Mouse (Mus musculus) thymus, postnatal 14 days (tissue): ENCODE data around the gene Dis3l2.

ENCODE experiments used
- DNase-seq: peaks from one replicate; pipeline ENCODE4 v3.0.0; 2021

Dis3l2 gene

DNA sequence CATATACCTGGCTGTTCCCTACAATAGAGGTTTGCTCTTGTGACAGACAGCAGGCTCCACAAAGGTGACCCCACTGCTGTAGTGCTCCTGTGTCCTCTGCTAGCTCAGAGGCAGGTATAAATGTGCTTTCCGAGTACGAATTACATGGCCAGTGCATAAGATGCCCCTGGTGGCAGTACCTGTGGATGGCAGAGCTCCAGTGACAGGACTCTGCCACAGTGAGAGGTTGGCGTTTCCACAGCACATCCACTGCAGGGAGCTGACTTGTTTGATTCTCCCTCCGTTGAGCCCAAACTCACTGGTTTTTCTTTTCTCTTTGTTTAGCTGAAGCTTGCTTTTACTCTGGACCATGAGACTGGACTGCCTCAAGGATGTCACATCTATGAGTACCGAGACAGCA, 317.1 kb downstream of the Dis3l2 start:
- no peak for DNase-seq

DNA sequence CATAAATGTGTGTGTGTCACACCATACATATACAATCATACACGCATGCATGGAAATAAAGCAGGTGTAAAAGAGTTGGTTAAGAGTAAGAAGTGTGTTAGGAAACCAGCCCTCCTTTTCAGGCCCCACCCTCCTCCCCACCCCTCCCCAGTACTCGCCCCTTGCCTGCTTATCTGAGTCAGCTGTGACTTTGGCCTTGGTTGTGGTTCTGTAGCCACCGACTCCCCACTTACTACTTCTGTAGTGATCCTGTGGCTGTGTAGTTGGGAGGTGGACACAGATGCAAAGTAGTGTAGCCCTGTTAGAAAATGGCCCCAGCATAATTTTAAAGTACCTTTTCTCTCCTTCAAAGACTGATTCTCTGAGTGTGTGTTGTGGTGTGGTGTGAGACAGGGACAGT, 318.0 kb downstream of the Dis3l2 start:
- DNase-seq, result no peak

DNA sequence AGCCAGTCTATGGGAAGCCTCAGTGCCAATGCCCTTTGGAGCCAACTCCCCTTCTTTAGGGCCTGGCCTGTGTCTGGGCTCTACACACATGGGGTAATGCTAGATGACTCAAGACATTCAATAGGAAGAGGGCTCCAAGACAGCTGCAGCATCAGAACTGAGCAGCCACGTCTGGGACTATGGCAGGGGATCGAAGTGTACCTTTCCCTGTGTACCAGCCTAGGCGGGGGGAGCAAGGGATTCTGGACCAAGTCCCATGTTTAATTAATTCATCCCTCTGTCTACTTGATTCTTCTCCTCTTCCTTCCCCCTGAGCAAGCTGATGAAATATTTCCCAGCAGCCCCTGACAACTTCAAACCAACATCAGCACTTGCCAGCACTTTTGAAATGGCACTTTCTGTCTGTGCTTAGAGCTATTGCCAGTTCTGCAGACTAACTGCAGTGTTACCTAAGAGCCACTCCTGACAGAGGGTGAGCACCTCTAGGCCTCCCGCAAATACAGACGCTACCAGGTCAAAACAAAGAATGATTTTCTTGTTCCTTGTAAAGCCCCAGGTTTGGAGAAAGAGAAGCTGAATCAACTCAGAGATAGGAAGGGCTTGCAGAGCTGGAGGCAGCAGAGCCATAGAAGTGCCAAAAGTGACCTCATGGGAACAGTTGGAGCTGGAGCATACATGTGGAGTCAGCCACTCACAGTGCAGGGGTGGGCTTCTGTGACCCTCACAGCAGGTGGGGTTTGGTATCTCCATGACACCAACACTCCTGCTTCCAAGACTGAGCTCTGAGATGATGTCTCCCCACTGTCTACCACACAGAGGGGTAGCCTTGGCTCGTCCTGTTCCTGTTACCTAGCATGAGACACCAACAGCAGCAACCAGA, 319.9 kb downstream of the Dis3l2 start:
- DNase-seq, result no peak

DNA sequence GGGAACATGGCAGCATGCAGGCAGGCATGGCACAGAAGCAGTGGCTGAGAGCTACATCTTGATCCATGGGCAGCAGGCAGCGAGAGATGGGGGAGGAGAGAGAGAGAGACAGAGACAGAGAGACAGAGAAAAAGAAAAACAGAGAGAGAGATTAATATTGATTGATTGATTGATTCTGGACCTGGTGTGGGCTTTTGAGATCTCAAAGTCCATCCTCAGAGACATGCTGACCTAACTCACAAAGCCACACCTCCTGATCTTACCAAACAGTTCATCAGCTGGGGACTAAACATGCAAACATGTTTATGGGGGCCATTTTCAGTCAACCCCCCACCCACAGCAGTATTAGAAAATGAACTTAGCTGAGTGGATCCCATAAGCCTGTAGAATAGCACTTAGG, 321.4 kb downstream of the Dis3l2 start:
- DNase-seq, result no peak

DNA sequence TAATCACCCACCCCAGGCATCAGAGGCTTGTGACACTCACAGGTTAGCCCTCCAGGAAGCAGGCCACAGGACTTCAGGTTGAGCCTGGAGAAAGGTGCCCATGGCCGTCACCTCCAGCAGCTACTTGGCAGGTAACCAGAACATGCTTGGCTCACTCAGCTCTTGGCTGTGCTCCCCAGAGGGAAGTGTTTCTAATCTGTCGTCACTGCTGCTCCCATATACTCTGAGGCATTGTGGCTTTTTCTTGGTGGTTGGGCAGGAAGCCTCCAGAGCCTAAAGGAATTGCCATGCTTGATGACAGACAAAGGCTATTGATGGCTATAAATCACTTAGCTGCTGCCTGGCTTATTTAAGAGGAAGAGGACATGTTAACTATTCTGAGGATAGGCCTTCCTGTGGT, 325.2 kb downstream of the Dis3l2 start:
- DNase-seq, result no peak

DNA sequence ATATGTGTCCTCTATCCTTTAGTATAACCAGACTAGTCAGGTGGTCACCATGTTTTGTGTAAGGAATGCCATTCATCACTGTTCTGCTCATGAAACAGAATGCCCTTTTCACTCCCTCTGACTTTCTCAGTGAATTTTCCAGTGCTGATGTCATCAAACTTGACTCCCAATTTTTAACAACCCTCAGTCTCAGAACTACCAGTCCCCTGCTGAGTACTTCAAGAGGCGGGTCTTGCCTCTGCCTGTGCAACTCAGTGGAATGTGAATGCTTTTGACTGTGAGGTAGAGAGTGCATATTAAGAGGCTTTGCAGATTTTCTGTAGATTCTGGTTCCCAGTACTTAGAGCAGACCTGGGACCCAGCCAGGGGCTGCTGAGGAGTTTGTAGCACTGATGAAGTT, 327.0 kb downstream of the Dis3l2 start:
- DNase-seq, result no peak

DNA sequence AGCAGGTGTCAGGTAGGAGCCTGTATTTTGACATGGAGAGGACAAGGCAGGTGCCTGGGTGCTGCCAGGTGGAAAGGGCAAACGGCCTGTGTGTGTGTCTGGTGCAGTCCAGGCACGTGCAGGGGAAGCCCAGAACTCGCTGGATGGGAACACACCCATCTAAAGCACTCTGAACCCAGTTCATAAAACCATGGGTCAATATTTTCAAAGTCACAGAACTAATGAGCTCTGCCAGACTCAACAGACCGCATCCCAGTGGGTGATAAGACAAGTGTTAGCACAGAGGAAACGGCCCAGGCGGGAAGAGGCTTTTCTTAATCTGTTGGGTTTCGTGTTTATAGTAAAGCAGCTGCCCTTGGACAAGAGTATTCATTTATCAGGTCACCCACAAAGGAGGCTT, 328.9 kb downstream of the Dis3l2 start:
- DNase-seq, result no peak

DNA sequence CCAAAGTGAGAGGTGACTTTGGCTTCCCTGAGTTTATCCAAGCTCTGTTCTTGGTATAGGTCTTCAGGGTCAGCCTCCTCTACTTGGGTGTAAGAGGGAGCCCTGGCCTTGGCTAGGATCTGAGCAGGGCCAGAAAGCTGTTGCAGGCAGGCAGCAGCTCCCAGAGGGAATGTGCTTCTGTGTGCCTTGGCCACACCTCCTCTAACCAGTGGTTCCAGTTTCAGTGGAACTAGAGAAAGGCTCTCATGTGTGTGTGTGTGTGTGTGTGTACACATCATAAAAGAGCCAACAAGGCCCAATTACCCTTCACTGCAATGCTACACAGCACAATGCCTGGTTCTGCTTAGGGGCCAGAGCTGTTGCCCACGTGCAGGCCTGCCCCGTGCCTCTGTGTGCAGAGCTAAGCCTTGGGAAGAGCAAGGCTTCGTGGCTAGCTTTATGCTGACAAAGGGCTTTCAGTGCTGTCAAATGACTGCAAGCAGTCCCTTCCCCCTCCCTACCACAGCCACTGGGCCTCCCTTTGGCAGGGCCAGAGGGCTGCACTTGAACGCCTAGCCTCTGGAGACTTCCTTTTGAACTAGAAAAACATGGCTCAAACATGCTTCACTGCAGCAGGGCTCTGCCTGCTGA, 332.0 kb downstream of the Dis3l2 start:
- no peak for DNase-seq

DNA sequence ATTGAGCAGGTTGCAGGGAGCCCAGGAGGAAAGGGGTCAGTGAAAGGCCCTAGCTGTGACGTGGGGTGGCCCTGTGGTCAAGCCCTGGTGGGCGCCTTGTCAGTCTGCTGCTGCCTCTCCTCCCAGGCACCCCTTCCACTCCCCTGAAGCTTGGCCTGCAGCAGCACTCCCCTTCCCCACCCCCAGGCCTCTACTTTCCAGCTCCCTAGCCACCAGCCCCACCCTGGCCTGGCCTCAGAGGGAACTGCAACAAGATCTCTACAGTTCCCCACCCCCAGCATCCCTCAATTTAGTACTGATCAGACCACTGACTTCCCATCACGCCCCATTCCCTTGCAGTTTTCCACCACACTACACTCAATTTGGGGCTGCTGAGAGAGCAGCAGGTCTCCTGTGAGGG, 332.7 kb downstream of the Dis3l2 start:
- no peak for DNase-seq

DNA sequence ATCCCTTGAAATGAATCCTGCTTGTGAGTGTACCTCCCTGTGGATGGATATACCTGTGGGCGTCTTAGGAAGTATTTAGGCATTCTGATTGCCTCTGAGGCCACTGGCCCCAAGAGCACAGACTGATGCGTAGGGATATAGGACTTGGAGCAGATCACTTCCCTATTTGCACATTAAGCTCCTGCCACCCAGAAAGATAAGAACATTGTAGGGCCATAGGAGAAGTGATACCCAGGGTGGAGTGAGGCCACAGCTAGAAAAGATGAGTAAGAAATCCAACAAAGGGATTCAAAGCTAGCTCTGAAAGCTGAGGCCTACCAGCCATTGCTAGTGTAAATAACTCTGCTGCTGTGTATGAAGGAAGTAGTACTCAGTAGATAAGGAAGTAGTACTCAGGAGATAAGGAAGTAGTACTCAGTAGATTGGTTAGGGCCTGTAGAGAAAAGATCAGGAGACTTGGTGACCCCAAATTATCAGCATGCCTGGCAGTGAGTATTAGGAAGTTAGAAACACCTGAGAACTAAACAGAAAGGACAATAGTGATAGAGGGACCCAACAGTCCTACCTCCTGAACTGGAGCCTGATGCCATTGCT, 335.0 kb downstream of the Dis3l2 start:
- no peak for DNase-seq

DNA sequence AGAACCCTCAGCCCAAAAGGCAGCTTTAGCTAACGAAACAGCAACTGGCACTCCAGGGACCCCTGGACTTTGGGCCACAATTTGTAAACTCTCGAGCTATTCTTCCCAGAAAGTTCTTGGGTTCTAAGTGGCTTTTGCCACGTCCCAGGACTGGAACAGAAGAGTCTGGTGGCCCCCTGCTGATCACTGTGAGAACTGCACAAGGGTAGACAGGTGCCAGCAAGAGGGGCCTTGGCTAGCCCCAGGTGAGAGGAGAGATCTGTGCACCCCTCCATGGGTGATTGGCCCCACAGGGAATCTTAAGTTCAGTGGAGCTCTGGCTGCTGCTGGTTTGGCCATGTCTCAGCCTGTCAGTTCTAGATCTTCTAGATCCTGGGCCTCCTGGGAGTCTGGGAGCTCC, 337.5 kb downstream of the Dis3l2 start:
- peak; percentile 70 for DNase-seq

DNA sequence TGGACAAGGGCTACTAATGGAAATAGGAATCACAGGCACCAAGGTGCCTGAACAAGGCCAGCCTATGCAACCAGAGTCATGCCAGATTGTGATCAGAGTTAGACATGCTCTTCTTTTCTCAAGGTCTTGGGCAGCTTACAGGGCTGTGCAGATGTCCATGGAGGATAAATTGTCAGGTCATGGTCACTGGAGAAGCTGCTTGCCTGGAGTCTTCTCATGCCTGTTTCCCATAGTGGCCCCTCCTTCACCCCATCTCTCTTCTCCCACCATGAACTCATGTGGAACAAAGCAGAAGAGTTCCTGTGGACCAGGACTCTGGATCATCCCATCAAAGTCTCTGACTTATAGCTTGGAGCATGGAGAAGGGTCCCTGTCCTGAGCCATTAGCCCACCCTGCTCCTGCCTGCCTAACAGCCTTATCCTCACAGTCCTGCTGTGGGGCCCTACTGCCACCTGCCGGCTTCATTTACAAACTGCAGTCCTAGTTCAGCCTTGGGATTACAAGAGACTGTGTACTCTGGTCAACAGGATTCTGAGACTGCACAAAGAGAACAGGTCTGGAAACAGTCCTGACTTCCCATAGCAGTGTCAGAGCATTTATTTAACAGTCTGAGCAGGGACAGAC, 338.3 kb downstream of the Dis3l2 start:
- peak; percentile 68 for DNase-seq

DNA sequence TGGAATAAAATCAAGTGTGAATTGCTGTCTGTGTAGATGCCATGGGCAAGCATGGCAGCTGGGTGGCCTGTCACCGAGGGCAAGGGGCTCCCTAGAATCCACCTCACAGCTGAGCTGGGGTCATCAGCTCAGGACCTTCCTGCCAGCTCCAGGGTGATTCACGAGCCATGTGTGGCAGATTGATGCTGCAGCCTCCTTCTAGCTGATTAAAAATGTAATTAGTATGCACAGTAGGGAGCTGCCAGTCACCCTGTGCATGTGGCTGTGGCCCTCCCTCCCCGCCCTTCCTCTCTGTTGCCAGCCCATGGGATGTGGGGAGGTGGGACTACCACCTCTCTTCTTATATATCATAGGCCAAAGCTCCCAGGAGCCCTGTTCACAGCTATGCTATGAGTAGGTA, 346.5 kb downstream of the Dis3l2 start:
- DNase-seq, result no peak

DNA sequence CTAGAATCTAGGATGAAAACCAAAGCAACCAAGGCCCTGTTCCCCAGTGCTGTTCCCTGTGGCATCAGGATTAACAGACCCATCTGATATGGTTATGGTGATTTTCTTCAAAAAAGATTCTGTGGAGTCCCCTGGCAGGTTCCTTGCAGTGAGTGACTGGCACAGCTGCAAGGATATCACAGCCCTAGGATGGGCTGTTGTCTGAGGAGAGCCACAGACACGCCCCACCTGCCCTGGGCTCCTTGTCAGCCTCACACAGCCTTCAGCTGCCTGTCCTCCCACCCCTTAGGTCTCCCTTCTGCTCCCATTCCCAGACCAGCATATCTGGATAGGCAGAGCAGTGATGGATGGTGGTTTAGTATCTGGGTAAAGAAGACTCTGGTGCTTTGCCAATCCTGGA, 347.1 kb downstream of the Dis3l2 start:
- DNase-seq, result no peak

DNA sequence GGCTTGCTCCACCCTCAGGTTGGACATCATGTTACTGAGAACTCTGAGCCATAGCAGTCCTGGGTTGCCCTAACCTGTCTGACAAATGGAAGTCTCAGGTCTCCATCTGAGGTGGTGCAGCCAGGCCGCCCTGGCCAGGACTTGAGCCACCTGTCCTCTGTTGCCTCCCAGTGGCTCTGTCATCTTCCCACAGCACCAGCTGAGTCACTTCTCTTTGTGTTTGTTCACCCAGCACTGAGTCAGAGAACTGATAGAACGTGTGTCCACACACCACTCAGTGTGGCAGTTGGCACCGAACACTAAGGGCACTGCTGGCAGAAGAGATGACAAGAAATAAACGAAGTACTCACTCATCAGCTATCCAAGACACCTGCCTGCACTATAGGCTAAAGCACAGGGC, 347.8 kb downstream of the Dis3l2 start:
- no peak for DNase-seq

DNA sequence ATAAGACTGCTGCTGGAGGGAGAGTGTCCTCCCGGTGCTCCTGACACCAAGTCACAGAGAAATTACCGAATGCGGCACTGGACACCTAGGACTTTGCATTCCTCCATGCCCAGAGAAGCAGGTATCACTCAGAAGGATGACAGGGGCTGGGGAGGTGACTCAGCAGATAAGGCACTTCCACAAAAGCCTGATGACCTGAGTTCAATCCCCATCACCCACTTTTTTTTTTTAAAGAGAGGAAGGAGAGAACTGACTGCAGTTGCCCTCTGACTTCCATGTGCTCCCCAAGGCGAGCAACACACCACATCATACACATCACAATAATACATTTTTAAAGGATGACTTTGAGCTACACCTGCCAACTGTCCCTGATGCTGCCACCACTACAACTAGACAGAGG, 353.5 kb downstream of the Dis3l2 start:
- no peak for DNase-seq

DNA sequence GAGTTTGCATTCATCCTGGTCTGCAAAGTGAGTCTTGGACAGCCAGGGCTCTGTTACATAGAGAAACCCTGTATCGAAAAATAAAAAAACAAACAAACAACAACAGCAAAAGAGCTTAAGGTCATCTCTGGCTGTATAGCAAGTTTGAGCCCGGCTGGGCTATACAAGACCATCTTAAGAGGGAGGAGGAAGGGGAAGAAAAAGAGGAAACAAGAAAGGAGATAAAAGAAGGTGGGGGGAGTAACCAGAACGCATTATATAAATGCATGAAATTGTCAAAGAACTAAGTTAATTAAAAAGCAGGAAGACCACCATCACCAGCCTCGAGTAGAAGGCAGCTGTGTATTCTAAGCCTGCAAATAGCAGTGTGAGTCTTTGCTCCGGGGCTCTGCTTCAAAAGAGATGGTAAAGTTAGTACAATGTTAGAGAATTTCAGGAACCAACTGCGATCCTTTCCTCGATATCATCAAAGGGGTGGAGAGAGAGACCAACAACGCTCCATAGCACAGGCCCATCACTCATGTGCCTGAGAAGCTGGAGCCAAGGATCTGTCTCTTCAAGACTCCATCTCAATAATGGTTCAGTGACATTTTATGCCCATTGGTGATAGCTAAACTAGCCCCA, 355.5 kb downstream of the Dis3l2 start:
- no peak for DNase-seq

DNA sequence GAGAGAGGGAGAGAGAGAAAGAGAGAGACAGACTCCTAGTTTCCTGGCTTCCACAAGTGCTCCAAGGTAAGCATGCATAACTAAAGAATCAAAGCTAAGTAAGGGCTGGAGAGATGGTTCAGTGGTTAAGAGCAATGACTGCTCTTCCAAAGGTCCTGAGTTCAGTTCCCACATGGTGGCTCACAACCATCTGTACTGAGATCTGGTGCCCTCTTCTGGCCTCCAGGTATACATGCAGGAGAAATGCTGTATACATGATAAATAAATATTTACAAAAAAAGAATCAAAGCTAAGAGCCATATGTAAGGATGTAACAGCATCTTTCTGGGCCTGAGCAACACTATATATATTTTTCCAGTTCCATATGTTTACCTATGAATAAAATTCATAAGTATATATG, 357.3 kb downstream of the Dis3l2 start:
- no peak for DNase-seq

DNA sequence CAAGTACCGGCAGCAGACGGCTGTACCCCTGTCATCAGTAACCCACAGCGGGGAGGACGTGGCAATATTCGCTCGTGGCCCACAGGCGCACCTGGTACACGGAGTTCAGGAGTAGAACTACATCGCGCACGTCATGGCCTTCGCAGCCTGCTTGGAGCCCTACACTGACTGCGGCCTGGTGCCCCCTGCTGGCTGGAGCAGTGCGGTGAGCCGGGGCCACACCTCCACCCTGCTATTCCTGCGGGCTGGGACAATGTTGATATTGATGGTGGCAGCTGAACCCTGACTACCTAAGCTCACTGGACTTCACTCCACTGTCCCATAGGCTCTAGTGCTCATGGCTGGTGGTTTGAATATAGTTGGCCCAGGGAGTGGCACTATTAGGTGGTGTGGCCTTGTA, 367.1 kb downstream of the Dis3l2 start:
- peak; percentile 54 for DNase-seq

DNA sequence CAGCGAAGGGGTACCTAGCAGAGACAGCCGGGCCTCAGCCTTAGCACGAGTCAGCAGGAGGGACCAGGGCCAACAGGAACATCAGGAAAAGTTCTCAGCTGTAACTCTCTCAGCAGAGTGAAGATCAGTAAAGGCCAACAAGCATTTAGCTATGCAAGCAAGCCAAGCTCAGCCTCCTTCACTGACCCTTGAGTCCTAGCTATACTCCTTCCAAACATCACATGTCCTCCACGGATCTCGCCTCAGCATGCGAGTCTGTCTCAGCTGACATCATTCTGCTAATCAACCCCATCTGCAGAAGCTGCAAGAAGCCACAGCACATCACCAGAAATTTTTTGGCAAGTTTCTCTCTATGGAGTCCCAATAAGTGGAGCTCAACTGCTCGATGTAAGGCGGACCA, 370.2 kb downstream of the Dis3l2 start:
- no peak for DNase-seq

DNA sequence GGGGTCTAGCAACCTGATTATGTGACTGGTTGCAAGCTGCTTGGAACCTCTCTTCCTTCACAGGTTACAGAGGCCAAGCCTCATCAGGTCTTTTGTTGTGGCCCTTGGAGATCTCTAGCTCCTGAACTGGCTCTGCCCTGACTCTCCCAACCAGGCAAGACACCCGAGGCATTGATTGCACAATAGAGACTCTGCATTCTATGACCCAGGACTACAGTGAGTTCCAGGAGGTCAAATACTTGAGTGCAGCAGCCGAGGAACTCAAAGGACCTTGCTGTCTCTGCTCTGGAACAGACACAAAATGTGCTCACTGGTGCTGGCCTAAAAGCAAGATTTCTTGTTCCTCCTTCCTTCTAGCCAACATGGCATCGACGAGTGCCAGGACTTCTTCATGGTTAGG, 382.6 kb downstream of the Dis3l2 start:
- DNase-seq, result no peak

DNA sequence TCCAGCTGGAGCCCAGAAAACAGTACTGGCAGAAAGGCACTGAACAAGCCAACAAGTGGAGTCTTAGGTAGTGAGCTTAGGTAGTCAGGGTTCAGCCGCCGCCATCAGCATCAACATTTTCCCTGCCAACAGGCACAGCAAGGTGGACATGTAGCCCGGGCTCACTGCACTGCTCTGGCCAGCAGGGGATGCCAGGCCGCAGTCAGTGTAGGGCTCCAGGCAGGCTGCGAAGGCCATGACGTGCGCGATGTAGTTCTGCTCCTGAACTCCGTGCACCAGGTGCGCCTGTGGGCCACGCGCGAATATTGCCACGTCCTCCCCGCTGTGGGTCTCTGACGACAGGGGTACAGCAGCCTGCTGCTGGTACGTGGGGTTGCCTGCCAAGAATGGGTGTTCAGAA, 383.4 kb downstream of the Dis3l2 start:
- DNase-seq, result no peak

DNA sequence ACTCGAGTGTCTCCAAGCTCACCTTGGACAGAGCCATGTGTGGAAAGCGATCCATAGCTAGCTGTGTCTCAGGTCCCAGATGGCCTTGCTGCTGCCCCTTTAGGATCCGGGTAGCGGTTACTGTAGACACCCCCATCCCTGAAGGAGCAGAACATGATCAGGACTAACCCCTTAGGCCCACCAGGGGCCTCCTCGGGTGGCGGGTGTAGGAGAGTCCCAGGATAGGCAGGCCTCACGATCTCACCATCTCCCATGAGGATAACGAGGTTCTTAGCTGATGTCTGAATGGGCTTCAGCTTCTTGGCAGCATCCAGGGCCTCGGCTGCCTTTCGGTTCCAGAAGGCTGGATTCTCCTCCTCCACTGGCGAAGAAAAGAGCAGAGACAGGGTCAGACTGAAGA, 385.6 kb downstream of the Dis3l2 start:
- DNase-seq, result no peak
